In the genomic region with DNA sequence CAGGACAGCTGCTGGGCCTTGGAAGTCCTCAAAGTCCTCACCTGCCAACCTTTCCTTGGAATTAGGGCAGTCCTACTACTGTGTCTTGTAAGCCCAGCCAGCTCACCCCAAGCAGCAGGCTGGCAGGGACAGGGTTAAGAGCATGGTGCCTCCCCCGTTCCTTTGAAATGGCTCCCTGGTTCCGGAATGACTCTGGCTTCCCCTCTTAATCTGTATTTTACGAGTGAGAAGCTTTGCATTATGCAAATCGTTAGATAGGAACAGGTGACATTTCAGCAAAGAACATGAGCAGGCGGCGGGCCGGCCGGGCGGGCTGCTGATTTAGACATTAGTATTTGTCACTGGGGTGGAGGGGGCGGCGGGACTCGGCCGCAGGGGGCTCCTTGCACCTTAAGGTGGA, we compare ENCODE assay signal across 8 mouse cellular contexts.
DNase-seq lines count a peak whose midpoint lies in the region; ATAC-seq and TF ChIP-seq lines count a peak whose summit lies in the region.

No protein-coding gene starts in this region.

- no peak for ATAC-seq in intestine, embryonic 14.5 days (replicated peaks; ENCODE audit: low FRiP score, low TSS enrichment, low read depth)
- ATAC-seq in intestine, postnatal 0 days = no peak
- ATAC-seq in forebrain, postnatal 0 days = peak; percentile 48; the same call in 1 of the 2 replicates
- no peak; the same call in 1 of the 2 replicates for ATAC-seq in midbrain, embryonic 14.5 days (ENCODE audit: low FRiP score, low TSS enrichment)

- H3K9ac ChIP-seq in intestine, embryonic 14.5 days (ENCODE audit: low read length) = no peak overlapping the region
- no peak overlapping the region for H3K9ac ChIP-seq in intestine, postnatal 0 days (ENCODE audit: low read depth, low read length)
- no peak overlapping the region for H3K9ac ChIP-seq in CH12.LX (ENCODE audit: insufficient read depth, low read depth)
- no peak overlapping the region for H3K9ac ChIP-seq in forebrain, postnatal 0 days
- H3K9ac ChIP-seq in midbrain, embryonic 14.5 days (replicated peaks; ENCODE audit: low read length) = no peak overlapping the region

- no peak overlapping the region for H3K4me3 ChIP-seq in intestine, embryonic 14.5 days (ENCODE audit: low read depth, low read length)
- H3K4me3 ChIP-seq in intestine, postnatal 0 days (ENCODE audit: low read depth, low read length) = no peak overlapping the region
- no peak overlapping the region for H3K4me3 ChIP-seq in CH12.LX (replicated peaks in 1 of 3; ENCODE audit: low read depth in 2 of 3, low read length in 2 of 3, poor library complexity in 1 of 3)
- peak overlapping the region; percentile 21; the same call in 1 of the 2 replicates for H3K4me3 ChIP-seq in forebrain, postnatal 0 days (ENCODE audit: low read depth, low read length)
- H3K4me3 ChIP-seq in midbrain, embryonic 14.5 days (replicated peaks; ENCODE audit: low read depth, low read length) = peak overlapping the region; percentile 18; the same call in 1 of the 2 replicates

- WGBS in intestine, embryonic 14.5 days = 12% methylated on average over 13 of the region's 13 CpGs
- WGBS in intestine, postnatal 0 days = 18% methylated on average over 13 of the region's 13 CpGs
- 4% methylated on average over 13 of the region's 13 CpGs for WGBS in forebrain, postnatal 0 days
- 3% methylated on average over 13 of the region's 13 CpGs for WGBS in midbrain, embryonic 14.5 days

- no peaks in the 10 kb centered on the region for H3K79me2 ChIP-seq in CH12.LX (replicated peaks; ENCODE audit: control insufficient read depth, extremely low read depth, insufficient read depth, poor library complexity, severe bottlenecking)

- peak; percentile 63 for TF ChIP-seq EP300 in CH12.LX (IDR thresholded peaks at IDR 0.05; ENCODE audit: low read length)

- H3K4me1 ChIP-seq in intestine, embryonic 14.5 days (replicated peaks; ENCODE audit: control insufficient read depth, insufficient read depth, low read length) = 0 out of 2 replicates have a peak, but pooled peaks cover 5% of the 10 kb centered on the region
- H3K4me1 ChIP-seq in intestine, postnatal 0 days (replicated peaks; ENCODE audit: control insufficient read depth, insufficient read depth, low read length) = no peaks in the 10 kb centered on the region
- peaks cover 16 to 59% of the 10 kb centered on the region in 2 experiments for H3K4me1 ChIP-seq in CH12.LX (ENCODE audit: control insufficient read depth in 1 of 2, insufficient read depth in 2 of 2)
- H3K4me1 ChIP-seq in forebrain, postnatal 0 days (ENCODE audit: insufficient read depth) = no peaks in the 10 kb centered on the region
- H3K4me1 ChIP-seq in midbrain, embryonic 14.5 days (ENCODE audit: control insufficient read depth, insufficient read depth, low read length) = peaks cover 18% of the 10 kb centered on the region

- no peaks in the 10 kb centered on the region for H3K9me3 ChIP-seq in intestine, embryonic 14.5 days (ENCODE audit: control insufficient read depth, low read length)
- no peaks in the 10 kb centered on the region for H3K9me3 ChIP-seq in intestine, postnatal 0 days (ENCODE audit: control insufficient read depth)
- no peaks in the 10 kb centered on the region for H3K9me3 ChIP-seq in CH12.LX (replicated peaks; ENCODE audit: low read length)
- H3K9me3 ChIP-seq in forebrain, postnatal 0 days (ENCODE audit: low read length) = no peaks in the 10 kb centered on the region
- H3K9me3 ChIP-seq in midbrain, embryonic 14.5 days (ENCODE audit: control insufficient read depth, low read length) = no peaks in the 10 kb centered on the region

- TF ChIP-seq RAD21 in CH12.LX (IDR thresholded peaks at IDR 0.05; ENCODE audit: low read depth, low read length) = no peak

- in situ Hi-C loops in CH12.LX (cut with MboI; ENCODE audit: low pct_ligation_motif_present, low pct_unique_long_range_greater_than_20kb, low sequenced_read_pairs) = no loop called here

- no peak for TF ChIP-seq POLR2A in CH12.LX (IDR thresholded peaks at IDR 0.05; ENCODE audit: low read depth, low read length)

- DNase-seq in intestine, embryonic 14.5 days (ENCODE audit: low spot score) = no peak
- peak; percentile 87 for DNase-seq in CH12.LX (ENCODE audit: extremely low read depth)
- no peak for DNase-seq in forebrain, postnatal 0 days
- DNase-seq in midbrain, embryonic 14.5 days = peak; percentile 50
- no peak for DNase-seq in spleen, postnatal 14 days (ENCODE audit: low spot score in 2 of 2)
- DNase-seq in gastrocnemius, postnatal 25 days = no peak
- no peak for DNase-seq in ovary, postnatal 14 days (ENCODE audit: low spot score)

- dilution Hi-C loops in CH12.LX (cut with MboI; ENCODE audit: extremely low pct_ligation_motif_present, extremely low pct_unique_long_range_greater_than_20kb, low sequenced_read_pairs) = no loop called here

- H3K4me2 ChIP-seq in intestine, embryonic 14.5 days (ENCODE audit: low read length) = peak overlapping the region; percentile 31; the same call in 1 of the 2 replicates
- H3K4me2 ChIP-seq in intestine, postnatal 0 days (replicated peaks; ENCODE audit: low read depth) = no peak overlapping the region
- peak overlapping the region; percentile 59 for H3K4me2 ChIP-seq in CH12.LX (ENCODE audit: insufficient read depth, low read depth, poor library complexity, severe bottlenecking)
- H3K4me2 ChIP-seq in forebrain, postnatal 0 days (ENCODE audit: low read depth) = peak overlapping the region; percentile 31
- H3K4me2 ChIP-seq in midbrain, embryonic 14.5 days (ENCODE audit: low read length) = peak overlapping the region; percentile 41

- no peaks in the 10 kb centered on the region for H3K36me3 ChIP-seq in intestine, embryonic 14.5 days (ENCODE audit: control insufficient read depth, insufficient read depth, low read length)
- no peaks in the 10 kb centered on the region for H3K36me3 ChIP-seq in intestine, postnatal 0 days (ENCODE audit: control insufficient read depth, insufficient read depth)
- no peaks in the 10 kb centered on the region for H3K36me3 ChIP-seq in CH12.LX (replicated peaks in 1 of 2; ENCODE audit: control insufficient read depth in 1 of 2, insufficient read depth in 1 of 2, low read length in 1 of 2)
- no peaks in the 10 kb centered on the region for H3K36me3 ChIP-seq in forebrain, postnatal 0 days (ENCODE audit: insufficient read depth)
- no peaks in the 10 kb centered on the region for H3K36me3 ChIP-seq in midbrain, embryonic 14.5 days (ENCODE audit: control insufficient read depth, insufficient read depth, low read length)

- peaks cover 12% of the 10 kb centered on the region; the same call in 1 of the 2 replicates for H3K27me3 ChIP-seq in intestine, embryonic 14.5 days (replicated peaks; ENCODE audit: control insufficient read depth, insufficient read depth, low read length)
- H3K27me3 ChIP-seq in intestine, postnatal 0 days (replicated peaks; ENCODE audit: control insufficient read depth, insufficient read depth, low read length) = no peaks in the 10 kb centered on the region; the same call in 1 of the 2 replicates
- H3K27me3 ChIP-seq in CH12.LX (replicated peaks) = peaks cover 23% of the 10 kb centered on the region
- H3K27me3 ChIP-seq in forebrain, postnatal 0 days (ENCODE audit: insufficient read depth, low read length) = peaks cover 73% of the 10 kb centered on the region
- H3K27me3 ChIP-seq in midbrain, embryonic 14.5 days (ENCODE audit: control insufficient read depth, insufficient read depth, low read length) = peaks cover 37% of the 10 kb centered on the region

- no peak overlapping the region for H3K27ac ChIP-seq in intestine, embryonic 14.5 days (ENCODE audit: low read depth)
- no peak overlapping the region for H3K27ac ChIP-seq in intestine, postnatal 0 days (ENCODE audit: low read depth, low read length)
- no peak overlapping the region for H3K27ac ChIP-seq in CH12.LX (ENCODE audit: insufficient read depth, low read depth)
- no peak overlapping the region for H3K27ac ChIP-seq in forebrain, postnatal 0 days (ENCODE audit: low read depth, low read length)
- no peak overlapping the region for H3K27ac ChIP-seq in midbrain, embryonic 14.5 days (replicated peaks; ENCODE audit: low read depth, low read length)

- no peak for TF ChIP-seq CTCF in intestine, postnatal 0 days (IDR thresholded peaks at IDR 0.05; ENCODE audit: low read depth)
- no peak for TF ChIP-seq CTCF in CH12.LX (conservative IDR thresholded peaks at IDR 0.05 in 1 of 2, IDR thresholded peaks at IDR 0.05 in 1 of 2; ENCODE audit: low read depth in 2 of 2, low read length in 2 of 2)
- no peak for TF ChIP-seq CTCF in forebrain, postnatal 0 days (IDR thresholded peaks at IDR 0.05; ENCODE audit: low read depth)

TF ChIP-seq in CH12.LX, 34 proteins besides CTCF, POLR2A, EP300 and RAD21:
- TF ChIP-seq JUN (IDR thresholded peaks at IDR 0.05; ENCODE audit: insufficient read depth, low read depth, low read length) = peak; percentile 75
- peak; percentile 51 for TF ChIP-seq TCF12 (IDR thresholded peaks at IDR 0.05; ENCODE audit: low read depth, low read length)
- peak; percentile 92 for TF ChIP-seq IRF4 (IDR thresholded peaks at IDR 0.05; ENCODE audit: low read depth, low read length)
- TF ChIP-seq NRF1 (IDR thresholded peaks at IDR 0.05; ENCODE audit: low read depth, low read length) = no peak
- TF ChIP-seq MXI1 (IDR thresholded peaks at IDR 0.05; ENCODE audit: low read depth, low read length) = 0 out of 2 replicates have a peak, but pooled peaks have one; percentile 5
- no peak for TF ChIP-seq ZNF384 (IDR thresholded peaks at IDR 0.05; ENCODE audit: low read depth, low read length)
- TF ChIP-seq KAT2A (IDR thresholded peaks at IDR 0.05; ENCODE audit: insufficient replicate concordance, low read length) = no peak
- TF ChIP-seq ETS1 (conservative IDR thresholded peaks at IDR 0.05; ENCODE audit: low read depth, low read length) = peak; percentile 46; the same call in 1 of the 2 replicates
- no peak for TF ChIP-seq UBTF (IDR thresholded peaks at IDR 0.05; ENCODE audit: low read depth, low read length)
- TF ChIP-seq BHLHE40 (IDR thresholded peaks at IDR 0.05; ENCODE audit: low read depth, low read length) = peak; percentile 85
- TF ChIP-seq JUND (conservative IDR thresholded peaks at IDR 0.05; ENCODE audit: low read depth, low read length) = peak; percentile 67
- TF ChIP-seq ELF1 (IDR thresholded peaks at IDR 0.05; ENCODE audit: low read depth, low read length) = 0 out of 2 replicates have a peak, but pooled peaks have one; percentile 24
- TF ChIP-seq MEF2A (IDR thresholded peaks at IDR 0.05; ENCODE audit: borderline replicate concordance, low read depth, low read length) = peak; percentile 62; the same call in 1 of the 2 replicates

Comparison
In these comparisons a context has a peak if more than half of its experiments do, and no peak if none do; other contexts are left out.
1. DNase-seq: peak in CH12.LX (single experiment) and midbrain, embryonic 14.5 days (single experiment); none in intestine, embryonic 14.5 days (single experiment), forebrain, postnatal 0 days (single experiment), spleen, postnatal 14 days (0 of 2), gastrocnemius, postnatal 25 days (single experiment) and ovary, postnatal 14 days (single experiment).
2. H3K4me3 ChIP-seq: peak in forebrain, postnatal 0 days (single experiment) and midbrain, embryonic 14.5 days (single experiment); none in intestine, embryonic 14.5 days (single experiment), intestine, postnatal 0 days (single experiment) and CH12.LX (0 of 3).